Mouse (Mus musculus) kidney, embryonic 16.5 days (tissue): ENCODE results near the gene Selenov. TPM values are rescaled to one million over a fixed set of nuclear protein-coding genes. Genes with fewer than 3 reads are reported as not detected.
A peak's percentile ranks its signal among the peaks of the same experiment; 100 is the strongest.

Experiments
- ATAC-seq: fragments of 200-750 bp; cut with Nextera tagmentation; 2 replicates; pipeline ENCODE4 v1.8.0; 2017; ENCODE audit warnings: moderate TSS enrichment; ENCODE audit not compliant: low FRiP score, low TSS enrichment
- H3K27ac ChIP-seq: fragments of 300-500 bp; sonication (generic); 2 replicates; pipeline ENCODE4 v1.5.1; 2014; ENCODE audit warnings: low read length
- H3K27me3 ChIP-seq: fragments of 300-500 bp; sonication (generic); 2 replicates; pipeline ENCODE4 v1.6.1; 2014; ENCODE audit warnings: low read length, control low read depth, mixed read lengths; ENCODE audit not compliant: insufficient read depth
- H3K36me3 ChIP-seq: fragments of 300-500 bp; sonication (generic); 2 replicates; pipeline ENCODE4 v1.6.1; 2014; ENCODE audit warnings: low read length, control low read depth, mixed read lengths; ENCODE audit not compliant: insufficient read depth
- H3K4me1 ChIP-seq: fragments of 300-500 bp; sonication (generic); 2 replicates; pipeline ENCODE4 v1.6.1; 2014; ENCODE audit warnings: low read length, control low read depth, mixed read lengths; ENCODE audit not compliant: insufficient read depth
- H3K4me2 ChIP-seq: fragments of 300-500 bp; sonication (generic); replicated peaks from 2 replicates; pipeline ENCODE4 v1.6.1; 2014; ENCODE audit warnings: low read depth, low read length
- H3K4me3 ChIP-seq: fragments of 300-500 bp; sonication (generic); 2 replicates; pipeline ENCODE4 v1.5.1; 2014; ENCODE audit warnings: mild to moderate bottlenecking, low read length
- H3K9ac ChIP-seq: fragments of 300-500 bp; sonication (generic); replicated peaks from 2 replicates; pipeline ENCODE4 v1.6.1; 2014; ENCODE audit warnings: low read length
- H3K9me3 ChIP-seq: fragments of 300-500 bp; sonication (generic); 2 replicates; pipeline ENCODE4 v1.6.1; 2016; ENCODE audit warnings: low read length, control low read depth
- WGBS: fragments of 180-500 bp; shearing (Covaris S2); extraction: QIAGEN DNeasy Blood & Tissue Kit; methylation state at CpG from one replicate; pipeline ENCODE4 v1.1.7; 2014; 5-methylcytosine and 5-hydroxymethylcytosine counted together
- polyA plus RNA-seq: library from polyadenylated mRNA; unstranded; fragments of >200 nt; fragmentation: Nextera tagmentation; extraction: Ambion mirVana; gene quantifications from 2 replicates; pipeline ENCODE4 v1.2.1, GENCODE M21; 2015

The Selenov gene
- polyA plus RNA-seq, 1 experiment from 2014 or later, result 0.74 TPM

GRCm38 (mm10) chr7:28268576-28268975 is 22.4 kb downstream of the Selenov start:
- peak overlapping the region; percentile 99 for H3K9ac ChIP-seq
- peak overlapping the region; percentile 85 for H3K4me3 ChIP-seq
- peaks cover 4% of the 10 kb centered on the region; the same call in 1 of the 2 replicates for H3K9me3 ChIP-seq
- H3K4me1 ChIP-seq, result peaks cover 9% of the 10 kb centered on the region; the same call in 1 of the 2 replicates
- ATAC-seq, result no peak
- 22% methylated on average over 16 of the region's 16 CpGs for WGBS
- H3K36me3 ChIP-seq, result peaks cover 24% of the 10 kb centered on the region
- H3K27me3 ChIP-seq, result no peaks in the 10 kb centered on the region
- H3K4me2 ChIP-seq, result peak overlapping the region; percentile 75
- H3K27ac ChIP-seq, result peak overlapping the region; percentile 90

GRCm38 (mm10) chr7:28268042-28268531 is 22.9 kb downstream of the Selenov start:
- peak; percentile 75 for ATAC-seq
- H3K27ac ChIP-seq, result peak overlapping the region; percentile 90
- H3K9ac ChIP-seq, result peak overlapping the region; percentile 99
- WGBS, result 0% methylated on average over 54 of the region's 62 CpGs
- peaks cover 4% of the 10 kb centered on the region; the same call in 1 of the 2 replicates for H3K9me3 ChIP-seq
- no peaks in the 10 kb centered on the region for H3K27me3 ChIP-seq
- peaks cover 9% of the 10 kb centered on the region; the same call in 1 of the 2 replicates for H3K4me1 ChIP-seq
- peak overlapping the region; percentile 85 for H3K4me3 ChIP-seq
- H3K4me2 ChIP-seq, result peak overlapping the region; percentile 75
- H3K36me3 ChIP-seq, result peaks cover 24% of the 10 kb centered on the region

GRCm38 (mm10) chr7:28267129-28268041 is 23.6 kb downstream of the Selenov start, which contains the start of gene Eid2:
TSS of gene Eid2 (plus strand) at chr7:28267881.
- Histone ChIP-seq H3K4me3 (peak within 1 kb of the TSS; percentile 85), H3K4me1 (peaks cover 9% of the 10 kb centered on the region; the same call in 1 of the 2 replicates), H3K27ac (peak within 1 kb of the TSS; percentile 90), H3K27me3 (no peaks in the 10 kb centered on the region), H3K36me3 (peaks cover 20% of the 10 kb centered on the region), H3K4me2 (peak within 1 kb of the TSS; percentile 75), H3K9me3 (peaks cover 4% of the 10 kb centered on the region; the same call in 1 of the 2 replicates), H3K9ac (peak within 1 kb of the TSS; percentile 99)
- peak; percentile 92 for ATAC-seq
- WGBS, result 8% methylated on average over 56 of the region's 57 CpGs

- H3K27me3 ChIP-seq, result no peaks in the 10 kb centered on the region
- no peak for ATAC-seq
- no peak overlapping the region for H3K9ac ChIP-seq
- 87% methylated on average over 13 of the region's 13 CpGs for WGBS
- no peak overlapping the region for H3K4me2 ChIP-seq
- H3K4me1 ChIP-seq, result peaks cover 9% of the 10 kb centered on the region; the same call in 1 of the 2 replicates
- H3K27ac ChIP-seq, result no peak overlapping the region
- H3K36me3 ChIP-seq, result peaks cover 7% of the 10 kb centered on the region; the same call in 1 of the 2 replicates
- no peaks in the 10 kb centered on the region for H3K9me3 ChIP-seq
- H3K4me3 ChIP-seq, result no peak overlapping the region
These were observed 25.6 kb downstream of the Selenov start for GRCm38 (mm10) chr7:28265391-28265790.

- Histone ChIP-seq H3K4me2 (no peak overlapping the region), H3K4me1 (peaks cover 3% of the 10 kb centered on the region; the same call in 1 of the 2 replicates), H3K9me3 (no peaks in the 10 kb centered on the region), H3K36me3 (no peaks in the 10 kb centered on the region), H3K4me3 (no peak overlapping the region), H3K27ac (no peak overlapping the region), H3K9ac (no peak overlapping the region), H3K27me3 (no peaks in the 10 kb centered on the region)
- ATAC-seq, result 0 out of 2 replicates have a peak, but pooled peaks have one; percentile 39
- 3% methylated on average over 15 of the region's 15 CpGs for WGBS
These were observed 27.2 kb downstream of the Selenov start for GRCm38 (mm10) chr7:28263786-28264185.

GRCm38 (mm10) chr7:28262861-28263260 is 28.1 kb downstream of the Selenov start:
- Histone ChIP-seq H3K9ac (no peak overlapping the region), H3K27me3 (no peaks in the 10 kb centered on the region), H3K9me3 (no peaks in the 10 kb centered on the region), H3K4me2 (no peak overlapping the region), H3K27ac (no peak overlapping the region), H3K4me1 (no peaks in the 10 kb centered on the region), H3K36me3 (no peaks in the 10 kb centered on the region), H3K4me3 (no peak overlapping the region)
- WGBS, result 40% methylated on average over 5 of the region's 5 CpGs
- no peak for ATAC-seq

- no peaks in the 10 kb centered on the region for H3K36me3 ChIP-seq
- no peak overlapping the region for H3K27ac ChIP-seq
- no peak overlapping the region for H3K9ac ChIP-seq
- 82% methylated on average over 6 of the region's 6 CpGs for WGBS
- no peak for ATAC-seq
- no peaks in the 10 kb centered on the region for H3K27me3 ChIP-seq
- H3K4me3 ChIP-seq, result no peak overlapping the region
- no peak overlapping the region for H3K4me2 ChIP-seq
- no peaks in the 10 kb centered on the region for H3K4me1 ChIP-seq
- H3K9me3 ChIP-seq, result 0 out of 2 replicates have a peak, but pooled peaks cover 6% of the 10 kb centered on the region
These were observed 35.5 kb downstream of the Selenov start for GRCm38 (mm10) chr7:28255476-28255875.

GRCm38 (mm10) chr7:28254591-28254990 is 36.4 kb downstream of the Selenov start:
- Histone ChIP-seq H3K27me3 (no peaks in the 10 kb centered on the region), H3K4me3 (no peak overlapping the region), H3K36me3 (no peaks in the 10 kb centered on the region), H3K9ac (no peak overlapping the region), H3K9me3 (0 out of 2 replicates have a peak, but pooled peaks cover 6% of the 10 kb centered on the region), H3K27ac (no peak overlapping the region), H3K4me2 (no peak overlapping the region), H3K4me1 (no peaks in the 10 kb centered on the region)
- WGBS, result 80% methylated on average over 6 of the region's 6 CpGs
- ATAC-seq, result no peak

GRCm38 (mm10) chr7:28251976-28252375 is 39.0 kb downstream of the Selenov start:
- Histone ChIP-seq H3K4me1 (no peaks in the 10 kb centered on the region), H3K4me2 (no peak overlapping the region), H3K36me3 (no peaks in the 10 kb centered on the region), H3K27me3 (no peaks in the 10 kb centered on the region), H3K4me3 (no peak overlapping the region), H3K9me3 (0 out of 2 replicates have a peak, but pooled peaks cover 6% of the 10 kb centered on the region), H3K9ac (no peak overlapping the region), H3K27ac (no peak overlapping the region)
- ATAC-seq, result no peak
- WGBS, result 92% methylated on average over 17 of the region's 17 CpGs
